Mouse (Mus musculus) lung, postnatal 14 days (tissue): ENCODE results near the gene Dok5.

Experiments used
- DNase-seq: peaks from one replicate; pipeline ENCODE4 v3.0.0; 2021

Gene Dok5

DNA sequence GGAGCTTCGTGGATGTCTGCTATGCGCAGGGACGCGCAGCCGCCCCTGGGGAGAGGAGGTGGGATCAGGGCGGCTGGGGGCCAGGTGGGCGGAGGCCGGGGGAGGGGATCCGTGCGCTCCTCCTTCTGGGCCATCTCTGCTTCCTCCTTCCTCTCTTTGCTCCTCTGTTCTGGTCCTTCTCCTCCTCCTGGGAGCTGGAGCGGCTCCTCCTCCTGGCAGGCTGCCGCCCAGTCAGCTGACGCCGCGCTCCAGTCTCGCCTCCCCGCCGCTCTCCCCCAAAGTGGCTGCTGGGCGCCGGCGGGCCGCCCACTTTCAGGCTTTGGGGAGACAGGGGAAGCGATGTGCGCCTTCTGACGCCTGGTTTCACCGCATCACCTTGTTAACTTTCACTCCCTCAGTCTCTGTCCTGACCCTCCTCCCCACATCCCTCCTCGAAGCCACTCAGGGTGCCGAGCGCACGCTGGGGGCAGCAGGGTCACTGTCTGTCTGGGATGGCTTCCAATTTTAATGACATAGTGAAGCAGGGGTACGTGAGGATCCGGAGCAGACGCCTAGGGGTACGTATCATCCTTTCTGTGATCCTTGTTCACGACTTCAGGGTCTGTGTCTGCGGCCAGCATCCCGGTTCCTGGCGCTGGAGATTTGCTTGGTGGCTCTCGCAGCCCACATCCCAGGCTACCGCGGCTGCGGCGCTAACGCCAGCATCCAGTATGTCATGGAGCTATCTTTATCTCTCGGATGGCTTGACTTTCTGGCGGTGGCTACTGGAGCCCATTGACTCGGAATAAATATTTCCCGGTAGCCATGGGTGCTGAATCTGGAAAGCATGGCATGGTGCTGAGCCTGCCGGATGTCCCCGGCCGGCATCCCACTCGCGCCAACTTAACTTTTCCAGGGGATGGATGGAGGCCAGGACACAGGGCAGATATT lies at the start of gene Dok5:
Gene Dok5 (plus strand): TSS at position 176 of the 930 bp plus-strand sequence.
- DNase-seq = peak; percentile 63

DNA sequence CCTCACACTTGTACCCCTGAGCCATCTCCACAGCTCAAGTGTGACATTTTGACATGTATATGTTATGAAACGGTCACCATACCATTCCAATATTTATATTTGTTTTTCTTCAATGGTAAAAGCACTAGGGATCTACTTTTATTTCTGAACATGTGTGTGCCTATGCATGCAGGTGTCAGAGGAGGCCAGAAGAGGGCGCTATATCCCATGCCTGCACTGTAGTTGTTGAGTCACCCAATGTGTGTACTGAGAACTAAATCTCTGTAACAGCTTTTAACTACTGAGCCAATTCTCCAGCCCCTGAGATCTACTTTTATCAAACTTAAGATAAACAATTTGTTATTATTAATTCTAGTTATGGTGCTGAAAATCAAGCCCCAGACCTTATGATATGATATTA lies 48.2 kb upstream of the Dok5 start:
- DNase-seq = no peak

DNA sequence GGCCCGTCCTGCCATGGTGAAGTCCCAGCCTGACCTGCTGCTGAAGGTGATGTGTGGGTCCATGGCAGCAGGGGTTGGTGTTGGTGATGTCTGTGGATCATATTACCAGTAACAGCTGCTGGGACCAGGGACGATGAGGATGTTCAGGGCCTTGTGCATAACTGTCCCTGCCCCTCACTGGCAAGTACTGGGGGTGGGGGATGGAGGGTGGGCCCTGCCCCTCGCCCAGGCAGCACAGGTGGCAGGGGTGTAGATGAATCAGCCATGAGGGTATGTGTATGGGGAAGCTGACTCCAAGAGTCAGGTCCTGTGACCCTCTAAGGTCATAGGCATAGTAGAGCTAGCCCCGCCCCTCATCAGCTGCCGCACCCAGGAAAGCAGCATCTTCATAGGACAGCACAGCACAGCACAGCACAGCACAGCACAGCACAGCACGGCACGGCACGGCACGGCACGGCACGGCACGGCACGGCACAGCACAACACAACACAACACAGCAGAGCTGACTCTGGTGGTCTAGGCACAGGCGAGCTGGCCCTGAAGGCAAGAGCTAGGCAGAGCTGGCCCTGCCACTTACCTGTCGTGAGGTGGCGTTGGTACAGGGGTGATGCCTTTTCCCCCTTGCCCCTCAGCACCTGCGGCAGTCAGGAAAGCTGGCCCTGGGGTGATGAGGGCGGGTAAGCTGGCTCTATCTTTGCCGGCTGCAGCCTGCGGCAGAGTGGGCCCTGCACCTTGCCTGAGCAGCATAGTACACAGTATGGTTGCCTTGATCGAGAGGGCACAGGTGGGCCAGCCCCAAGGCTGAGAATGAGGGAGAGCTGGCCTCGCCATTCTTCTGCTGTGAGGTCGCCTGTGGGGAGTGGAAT lies 36.3 kb upstream of the Dok5 start:
- DNase-seq = no peak

DNA sequence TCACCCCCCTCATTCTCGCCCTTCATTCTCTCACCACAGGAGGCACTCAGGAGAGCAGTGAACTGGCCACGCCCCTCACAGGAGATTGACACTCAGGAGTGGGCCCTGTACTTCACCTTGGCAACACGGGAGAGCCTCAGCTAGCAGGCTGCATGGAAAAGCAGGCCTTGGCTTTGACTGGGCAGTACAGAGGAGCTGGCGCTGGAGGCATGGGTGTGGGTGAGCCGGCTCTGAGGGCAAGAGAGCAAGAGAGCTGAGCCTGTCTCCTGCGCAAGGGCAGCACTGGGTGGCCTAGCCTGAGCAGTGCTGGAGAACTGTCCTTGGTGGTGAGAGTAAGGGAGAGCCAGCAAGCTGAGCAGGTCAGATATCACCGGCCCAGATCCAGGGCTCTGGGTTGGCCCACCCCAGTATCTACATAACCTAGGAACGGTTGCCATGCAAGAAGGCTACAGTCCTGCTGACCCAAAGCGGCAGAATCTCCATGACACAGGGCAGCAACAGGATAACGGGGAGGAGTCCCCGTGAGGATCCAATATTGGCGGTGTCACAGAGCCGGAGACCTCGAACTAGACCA lies 35.6 kb upstream of the Dok5 start:
- no peak for DNase-seq

DNA sequence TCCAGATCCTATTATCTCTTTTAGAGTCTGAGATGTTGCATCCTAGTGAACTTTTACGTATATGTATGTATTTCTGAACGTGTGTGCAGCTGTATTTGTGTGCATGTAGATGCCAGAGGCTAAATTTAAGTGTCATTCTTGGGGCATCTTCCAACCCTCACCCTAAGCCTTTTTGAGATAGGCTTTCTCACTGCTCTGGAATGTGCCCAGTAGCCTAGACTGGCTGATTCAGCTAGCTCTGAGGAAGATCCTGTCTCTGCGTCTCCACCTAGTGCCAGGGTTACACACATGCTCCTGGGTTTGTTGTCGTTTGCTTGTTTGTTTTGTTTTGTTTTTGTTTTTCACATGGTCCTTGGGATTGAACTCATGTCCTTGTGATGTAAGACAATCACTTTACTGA lies 31.1 kb upstream of the Dok5 start:
- DNase-seq = no peak

DNA sequence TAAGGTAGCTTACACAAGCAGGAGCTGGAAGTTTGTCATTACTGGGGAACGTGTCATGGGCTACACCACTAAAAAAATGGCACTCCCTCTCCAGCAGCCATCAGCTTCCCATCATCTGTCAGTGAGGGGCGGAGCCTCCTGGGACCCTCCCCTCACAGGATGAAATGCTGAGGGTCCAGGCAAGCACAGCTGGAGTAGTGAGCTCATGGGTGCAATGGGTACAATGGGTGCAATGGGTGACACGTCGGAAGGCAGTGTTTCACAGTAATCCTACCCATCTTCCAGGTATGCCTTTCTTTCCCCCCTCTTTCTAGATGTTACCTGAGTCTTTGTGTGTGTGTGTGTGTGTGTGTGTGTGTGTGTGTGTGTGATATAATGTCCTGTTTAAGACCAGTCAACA lies 25.1 kb upstream of the Dok5 start:
- no peak for DNase-seq

DNA sequence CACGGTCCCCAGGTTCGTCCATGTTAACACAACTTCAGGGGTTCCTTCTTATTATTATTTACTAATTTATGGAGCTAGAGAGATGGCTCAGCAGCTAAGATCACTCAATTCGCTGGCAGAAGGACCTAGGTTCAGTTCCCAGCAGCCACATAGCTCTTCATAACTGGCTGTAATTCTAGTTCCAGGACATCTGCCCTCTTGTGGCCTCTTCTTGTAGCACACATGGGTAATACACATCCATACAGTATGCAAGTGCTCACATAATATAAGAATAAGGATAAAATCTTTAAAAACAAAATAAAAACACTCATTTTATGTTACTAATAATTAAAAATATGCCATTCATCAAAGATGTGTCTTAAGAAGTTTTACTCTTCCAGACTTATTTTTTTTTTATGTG lies 23.9 kb upstream of the Dok5 start:
- no peak for DNase-seq

DNA sequence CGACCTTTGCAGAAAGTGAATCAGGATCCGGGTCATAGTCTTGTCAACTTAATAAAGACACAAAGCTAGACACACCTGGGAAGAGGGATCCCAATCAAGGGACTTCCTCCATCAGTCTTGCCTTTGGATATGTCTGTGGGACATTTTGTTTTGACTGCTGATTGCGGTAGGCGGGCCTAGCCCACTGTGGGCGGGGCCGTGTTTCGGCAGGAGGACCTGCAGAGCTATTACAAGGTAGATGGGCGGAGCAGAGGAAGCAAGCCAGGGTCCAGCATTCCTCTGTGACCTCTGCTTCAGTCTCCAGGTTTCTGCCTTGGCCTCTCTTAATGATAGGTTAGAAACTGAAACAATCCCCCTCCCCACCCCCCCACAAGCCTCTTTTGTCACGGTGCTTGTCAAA lies 22.7 kb upstream of the Dok5 start:
- DNase-seq = no peak

DNA sequence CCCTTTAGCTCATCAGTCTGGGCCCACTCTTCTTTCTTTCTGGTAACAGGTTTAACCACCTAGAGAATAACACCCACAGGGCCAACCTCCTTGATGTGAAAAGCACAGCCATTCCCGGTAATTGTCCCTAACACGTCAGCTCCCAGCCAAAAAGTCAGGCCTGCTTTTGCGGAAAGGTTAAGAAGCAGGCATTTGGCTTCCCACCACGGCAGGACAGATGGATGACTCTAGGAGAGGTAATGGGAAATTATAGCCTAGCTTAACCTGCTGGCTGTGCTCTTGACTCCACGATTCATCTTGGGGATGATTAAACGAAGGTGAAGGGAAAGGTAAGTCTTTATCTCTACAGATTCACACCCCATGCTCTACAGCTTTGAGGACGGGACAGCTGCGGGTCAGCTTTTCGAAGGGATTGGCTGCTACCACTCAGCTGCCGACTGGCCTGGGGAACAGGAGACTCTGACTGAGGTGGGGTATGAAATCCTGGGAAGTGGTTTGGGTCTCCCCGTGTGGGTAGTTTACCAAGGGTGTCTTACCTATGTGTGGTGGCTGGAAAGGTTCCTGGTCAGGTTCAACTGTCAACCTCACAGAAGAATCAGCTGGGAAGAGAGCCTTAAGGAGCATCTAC lies 18.8 kb upstream of the Dok5 start:
- no peak for DNase-seq

DNA sequence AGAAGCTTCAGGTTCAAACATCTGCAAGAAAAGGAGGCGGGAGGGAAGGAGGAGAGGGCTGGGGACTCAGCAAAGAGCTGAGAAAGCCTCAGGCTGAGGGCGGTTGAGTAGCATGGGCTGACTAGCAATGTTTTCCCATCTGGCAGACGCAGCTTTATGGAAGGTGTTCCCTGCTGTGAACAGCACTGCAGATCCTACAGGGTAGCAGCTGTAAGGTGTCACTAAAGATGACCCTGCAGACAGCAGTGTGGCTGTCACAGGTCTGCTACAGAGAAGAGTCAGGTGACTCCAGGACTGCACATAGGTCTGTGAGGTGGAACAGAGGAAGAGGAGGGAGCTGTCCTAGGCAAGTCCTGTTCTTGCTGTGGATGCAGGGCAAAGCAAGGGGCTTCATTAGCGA lies 11.2 kb upstream of the Dok5 start:
- DNase-seq = no peak

DNA sequence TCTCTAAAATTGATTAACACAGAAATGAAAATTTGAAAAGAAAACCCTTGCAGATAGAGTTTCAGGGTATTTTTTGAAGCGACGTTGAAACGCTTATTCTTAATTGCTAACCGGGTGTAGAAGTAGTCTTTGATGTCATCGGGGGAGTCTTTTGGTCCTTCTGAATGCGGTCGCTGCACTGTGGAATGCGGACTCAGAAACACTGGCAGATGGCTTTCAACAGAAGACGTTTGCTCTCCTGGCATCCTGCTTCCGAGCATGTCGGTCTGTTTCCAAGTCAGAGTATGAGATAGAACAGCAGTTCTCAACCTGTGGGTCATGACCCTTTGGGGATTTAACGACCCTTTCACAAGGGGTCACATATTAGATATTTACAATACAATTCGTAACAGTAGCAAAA lies 7.5 kb upstream of the Dok5 start:
- DNase-seq = no peak

DNA sequence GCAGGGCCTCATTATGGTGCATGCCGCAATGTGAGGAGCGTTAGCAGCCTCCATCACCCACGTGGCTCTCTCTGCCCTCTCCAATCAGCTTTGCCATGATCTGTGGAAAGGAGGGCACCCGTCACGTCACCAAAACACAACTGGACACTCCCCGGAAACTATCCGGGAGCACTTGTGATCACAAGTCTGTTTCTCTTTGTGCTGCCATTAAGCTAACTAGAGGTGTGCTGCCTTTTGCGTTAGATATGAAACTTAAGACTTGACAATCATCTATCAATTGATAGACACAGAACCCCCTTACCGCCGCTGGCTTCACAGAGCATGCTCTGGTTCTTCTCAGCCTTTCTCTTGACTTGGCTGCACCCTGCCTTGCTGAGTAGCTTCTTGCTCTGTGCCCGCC lies 6.9 kb upstream of the Dok5 start:
- no peak for DNase-seq

DNA sequence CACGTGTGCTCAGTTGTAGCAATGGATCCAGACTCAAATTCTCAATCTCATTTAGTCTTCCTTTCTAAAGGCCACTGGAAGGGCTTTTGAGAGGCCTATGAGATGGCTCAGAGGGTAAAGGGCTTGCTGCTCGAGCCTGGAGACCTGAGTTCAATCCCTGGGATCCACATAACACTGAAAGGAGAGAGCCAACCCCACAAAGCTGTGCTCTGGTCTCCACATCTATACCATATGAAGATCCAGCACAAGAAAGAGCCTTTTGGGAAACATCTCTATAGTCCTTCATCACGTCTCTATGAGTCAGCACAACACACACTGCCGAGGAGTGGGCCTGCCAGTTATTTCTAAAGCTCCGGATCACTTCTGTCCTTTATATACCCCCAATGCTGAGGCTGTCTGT lies 5.8 kb upstream of the Dok5 start:
- no peak for DNase-seq

DNA sequence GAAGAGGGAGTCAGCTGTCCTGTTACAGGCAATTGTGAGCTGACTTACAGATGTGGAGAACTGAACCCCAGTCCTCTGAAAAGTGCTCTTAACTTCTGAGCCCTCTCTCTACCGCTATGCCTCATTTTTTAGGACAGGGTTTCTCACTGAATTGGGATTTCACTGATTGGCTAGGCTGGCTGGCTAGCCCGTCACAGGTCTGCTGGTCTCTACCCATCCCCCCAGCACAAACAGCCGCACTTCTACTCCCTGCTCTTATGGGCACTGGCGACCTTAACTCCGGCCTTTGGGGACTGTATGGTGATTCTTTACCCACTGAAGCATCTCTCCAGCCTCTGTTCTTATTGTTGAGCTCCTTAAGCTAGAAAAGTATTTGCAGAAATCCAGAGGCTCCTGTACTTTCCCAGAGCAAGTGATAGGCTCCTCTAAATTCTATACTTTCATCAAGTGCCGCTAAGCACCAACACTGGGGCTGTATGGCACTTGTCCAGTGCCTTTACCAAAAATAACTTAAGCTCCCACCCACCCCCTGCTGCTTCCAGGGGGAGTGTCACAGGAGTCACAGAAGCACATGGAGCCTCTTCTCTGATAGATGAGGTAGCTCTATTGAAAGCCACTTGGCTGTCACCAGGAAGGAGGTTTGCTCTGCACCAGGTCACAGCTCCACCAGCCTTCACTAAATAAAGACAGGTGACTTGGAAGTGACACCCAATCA lies 4.5 kb upstream of the Dok5 start:
- no peak for DNase-seq

DNA sequence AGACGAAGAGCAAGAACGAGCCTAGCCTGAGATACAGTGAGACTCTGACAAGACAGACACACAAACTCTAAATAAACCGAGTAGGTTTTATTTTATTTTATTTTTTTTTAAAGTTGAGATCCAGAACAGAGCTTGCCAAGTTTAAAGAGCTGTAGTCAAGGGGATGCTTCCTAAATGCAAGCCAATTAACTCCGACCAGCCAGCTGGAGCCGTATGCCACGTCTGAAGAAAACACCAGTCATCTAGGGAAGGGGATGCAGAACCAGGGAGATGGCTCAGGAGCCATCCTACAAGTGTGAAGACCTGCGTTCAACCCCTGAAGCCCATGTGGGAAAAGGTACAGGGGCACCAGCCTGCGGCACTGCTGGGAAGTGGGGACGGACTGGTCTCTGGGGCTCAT lies 2.7 kb upstream of the Dok5 start:
- DNase-seq = no peak

DNA sequence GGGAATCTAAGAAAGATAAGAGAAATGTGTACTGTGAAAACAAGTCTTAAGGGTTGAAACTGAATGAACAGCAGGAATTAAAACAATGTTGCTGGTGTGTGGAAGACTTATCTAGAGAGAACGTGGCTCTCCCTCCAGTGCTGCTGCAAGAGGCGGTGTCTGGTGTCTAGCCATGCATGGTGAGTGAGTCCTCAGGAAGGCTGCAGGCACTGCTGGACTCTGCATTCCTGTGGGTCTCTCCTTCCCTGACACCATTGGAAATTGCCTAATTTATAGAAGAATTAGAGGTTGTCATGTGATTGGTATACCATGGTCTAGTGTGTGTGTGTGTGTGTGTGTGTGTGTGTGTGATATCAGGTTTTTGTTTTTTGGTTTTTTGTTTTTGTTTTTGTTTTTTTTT lies 1.9 kb upstream of the Dok5 start:
- no peak for DNase-seq

DNA sequence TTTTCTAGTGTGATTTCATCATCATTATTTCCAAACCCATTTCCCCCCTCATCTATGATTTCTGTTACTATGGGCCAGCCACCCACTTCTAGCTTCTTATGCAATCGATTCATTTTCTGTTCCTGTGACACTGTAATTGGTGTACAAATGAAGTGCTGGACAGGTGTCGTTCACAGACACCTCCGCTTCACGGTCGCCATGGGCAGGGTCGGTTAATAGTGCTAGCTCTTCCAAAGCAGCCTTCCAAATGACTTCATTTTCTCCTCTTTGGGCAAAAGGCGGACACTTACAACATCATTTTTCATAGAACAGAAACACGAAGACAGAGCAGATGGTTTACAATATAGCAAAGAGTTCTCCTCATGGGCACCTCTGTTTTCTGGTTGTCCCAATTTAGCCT lies 1.5 kb upstream of the Dok5 start:
- DNase-seq = no peak

DNA sequence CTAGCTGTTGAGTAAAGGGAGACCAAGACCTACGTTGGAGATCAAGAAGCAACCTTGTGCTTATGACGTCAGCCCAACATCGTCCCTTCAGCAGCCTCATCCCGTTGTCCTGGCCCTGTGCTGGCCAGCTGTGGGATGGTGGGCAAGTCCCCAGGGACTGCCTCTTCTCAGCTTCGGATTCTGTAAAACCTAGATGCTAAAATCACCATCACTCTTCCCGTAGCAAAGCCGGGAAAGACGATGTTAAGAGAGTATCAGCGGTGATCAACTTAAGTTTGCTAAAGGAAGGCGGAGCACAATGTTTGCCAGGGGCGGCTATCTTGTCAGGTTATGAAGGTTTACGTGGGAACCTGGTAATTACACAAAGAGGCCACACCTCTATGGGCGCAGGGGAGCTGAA lies 826 bp upstream of the Dok5 start:
- DNase-seq = no peak

DNA sequence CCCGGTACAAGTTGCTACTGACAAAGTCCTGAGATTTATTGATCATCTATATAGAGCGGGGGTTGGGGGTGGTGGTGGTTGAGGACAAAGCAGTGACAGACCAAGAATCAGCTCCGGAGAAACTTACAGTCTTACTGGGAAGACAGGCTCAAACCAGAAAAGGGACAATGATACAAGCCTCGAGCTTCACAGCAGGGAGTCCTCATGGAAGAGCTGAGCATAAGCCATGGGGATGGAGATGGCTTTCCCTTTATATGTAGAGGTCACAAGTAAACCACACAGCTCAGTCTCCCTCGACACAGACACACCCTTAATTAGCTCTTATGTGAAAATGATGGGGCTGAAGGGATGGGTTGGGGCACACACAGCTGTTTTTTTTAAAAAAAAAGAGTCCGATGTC lies 402 bp upstream of the Dok5 start:
- no peak for DNase-seq

DNA sequence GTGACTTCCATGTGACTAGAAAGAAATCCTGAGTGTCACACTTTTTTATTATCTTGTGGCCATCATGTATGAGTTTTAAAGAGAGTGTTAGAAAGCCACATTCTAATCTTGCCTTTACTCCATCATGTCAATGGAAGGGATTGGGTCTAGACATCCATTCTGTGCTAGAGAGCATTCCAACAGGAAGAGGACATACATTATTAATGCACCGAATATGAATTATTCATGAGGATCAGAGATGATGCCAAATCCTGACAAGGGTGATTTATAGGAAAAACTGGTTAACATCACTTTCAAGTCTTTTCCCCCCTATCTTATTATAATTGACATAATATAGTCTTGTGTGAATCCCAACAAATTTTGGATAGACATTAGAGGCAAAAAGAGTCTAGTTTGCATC lies 2.1 kb downstream of the Dok5 start:
- no peak for DNase-seq

DNA sequence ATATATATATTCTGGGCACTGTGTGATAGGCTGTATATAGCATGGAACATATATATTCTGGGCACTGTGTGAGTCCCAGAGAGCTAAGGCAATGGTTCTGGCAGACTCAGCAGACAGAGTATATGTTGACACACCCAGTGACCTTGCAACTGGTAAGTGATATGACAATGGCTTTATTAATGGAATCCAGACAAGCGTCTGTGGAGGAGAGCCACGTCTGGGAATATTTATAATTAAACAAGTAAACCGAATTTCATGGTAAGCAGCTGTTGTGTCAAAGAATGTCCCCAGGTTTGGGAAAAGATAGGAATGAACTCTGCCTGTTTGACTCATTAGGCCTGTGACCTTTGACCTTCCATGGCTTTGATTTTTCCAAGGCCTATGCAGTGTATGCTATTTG lies 2.8 kb downstream of the Dok5 start:
- no peak for DNase-seq

DNA sequence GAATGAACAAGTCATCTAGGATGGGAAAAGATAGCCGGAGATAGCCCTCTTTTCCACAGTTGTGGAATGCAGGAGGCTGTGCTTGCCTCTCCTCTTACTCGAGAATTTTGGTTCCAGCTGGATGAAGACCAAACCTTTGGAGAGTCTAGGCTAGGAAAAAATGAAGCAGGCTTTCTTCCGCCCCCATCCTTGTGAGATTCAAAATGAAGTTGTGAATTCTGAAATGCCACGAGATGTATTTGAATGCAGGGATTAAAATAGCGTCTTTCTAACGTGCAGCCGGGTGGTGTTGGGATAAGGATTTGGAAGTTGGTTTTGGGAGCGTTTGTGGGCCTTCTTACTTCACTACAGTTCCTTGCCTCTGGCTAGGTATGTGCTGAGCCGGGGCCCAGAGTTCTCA lies 6.8 kb downstream of the Dok5 start:
- no peak for DNase-seq

DNA sequence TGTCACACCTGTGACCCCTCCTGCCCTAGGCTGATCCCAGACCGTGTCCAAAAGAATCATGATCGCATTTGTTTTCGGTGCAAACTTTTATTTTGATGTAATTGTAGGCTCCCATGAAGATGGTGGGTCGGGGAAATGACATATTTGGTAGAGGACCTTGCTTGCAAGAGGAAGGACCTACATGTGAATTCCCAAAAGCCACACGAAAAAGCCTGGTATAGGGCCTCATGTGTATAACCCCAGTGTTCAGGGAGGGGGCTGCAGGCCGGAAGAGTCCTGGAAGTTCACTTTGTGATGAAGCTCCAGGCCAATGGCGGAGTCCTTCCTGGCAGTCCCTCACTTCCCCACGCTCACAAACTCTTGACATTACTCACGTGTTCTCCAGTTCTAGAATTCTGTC lies 7.3 kb downstream of the Dok5 start:
- DNase-seq = no peak
